Mouse (Mus musculus) embryonic fibroblast, embryonic 13.5 days (primary cell): ENCODE measurements at regions not wholly inside any gene's neighbourhood (a gene's known extent, or its start where the extent isn't known, plus 50 kb on each side); places are given as distances from the start of the nearest gene placed in this dataset.
"Not testable (repeated sequence)": the region's sequence is repeated elsewhere in the genome, so short reads cannot be mapped to it uniquely, and the experiment has no call there.

Experiments used
- CTCF ChIP-seq: IDR thresholded peaks from 2 replicates; pipeline ENCODE4 v1.5.1; 2011; ENCODE audit warnings: mild to moderate bottlenecking, control low read depth, low read length, moderate library complexity, borderline replicate concordance; ENCODE audit not compliant: insufficient read depth
- POLR2A ChIP-seq: IDR thresholded peaks from 2 replicates; pipeline ENCODE4 v1.6.1; 2011; ENCODE audit warnings: low read depth, mild to moderate bottlenecking, control low read depth, low read length, moderate library complexity

GRCm38 (mm10) chr7:96061599-96061998 is 109.4 kb upstream of the Tenm4 start:
- not testable (repeated sequence) for TF ChIP-seq POLR2A, CTCF
